Mouse (Mus musculus): ENCODE data around the gene Crlf1.

The Crlf1 gene

GRCm38 (mm10) chr8:70495001-70495770 is 2.2 kb downstream of the Crlf1 start:
- DNase-seq (ENCODE audit: low read depth, low spot score) = no peak

- DNase-seq (ENCODE audit: low read depth, low spot score) = no peak
These were observed 2.8 kb downstream of the Crlf1 start for GRCm38 (mm10) chr8:70495771-70496062.

GRCm38 (mm10) chr8:70500386-70501301 is 7.7 kb downstream of the Crlf1 start:
- DNase-seq (ENCODE audit: low read depth, low spot score) = peak; percentile 76

- DNase-seq (ENCODE audit: low read depth, low spot score) = no peak
These were observed 9.0 kb downstream of the Crlf1 start for GRCm38 (mm10) chr8:70501820-70502529.

- no peak for DNase-seq (ENCODE audit: low read depth, low spot score)
These were observed 9.6 kb downstream of the Crlf1 start for GRCm38 (mm10) chr8:70502540-70502939.

GRCm38 (mm10) chr8:70503062-70503750 is 10.2 kb downstream of the Crlf1 start:
- peak; percentile 72 for DNase-seq (ENCODE audit: low read depth, low spot score)

- DNase-seq (ENCODE audit: low read depth, low spot score) = no peak
These were observed 11.3 kb downstream of the Crlf1 start for GRCm38 (mm10) chr8:70504291-70504716.

GRCm38 (mm10) chr8:70504851-70505250 is 11.9 kb downstream of the Crlf1 start:
- DNase-seq (ENCODE audit: low read depth, low spot score) = peak; percentile 76

- no peak for DNase-seq (ENCODE audit: low read depth, low spot score)
These were observed 12.9 kb downstream of the Crlf1 start for GRCm38 (mm10) chr8:70505698-70506327.

- DNase-seq (ENCODE audit: low read depth, low spot score) = peak; percentile 99
These were observed 13.5 kb downstream of the Crlf1 start, which contains the start of gene Rex1bd for GRCm38 (mm10) chr8:70506328-70507026. TSS of gene Rex1bd (minus strand) at chr8:70506752.

GRCm38 (mm10) chr8:70507027-70507393 is 14.1 kb downstream of the Crlf1 start:
- DNase-seq (ENCODE audit: low read depth, low spot score) = no peak

- no peak for DNase-seq (ENCODE audit: low read depth, low spot score)
These were observed 16.5 kb downstream of the Crlf1 start for GRCm38 (mm10) chr8:70509281-70509952.

- peak; percentile 97 for DNase-seq (ENCODE audit: low read depth, low spot score)
These were observed 17.4 kb downstream of the Crlf1 start, which contains the start of gene Uba52 for GRCm38 (mm10) chr8:70510228-70510915. TSS of gene Uba52 (minus strand) at chr8:70510801.

GRCm38 (mm10) chr8:70511174-70511573 is 18.2 kb downstream of the Crlf1 start:
- DNase-seq (ENCODE audit: low read depth, low spot score) = peak; percentile 39

- DNase-seq (ENCODE audit: low read depth, low spot score) = peak; percentile 51
These were observed 18.8 kb downstream of the Crlf1 start for GRCm38 (mm10) chr8:70511770-70512169.

- peak; percentile 75 for DNase-seq (ENCODE audit: low read depth, low spot score)
These were observed 19.4 kb downstream of the Crlf1 start for GRCm38 (mm10) chr8:70512253-70512903.

- DNase-seq (ENCODE audit: low read depth, low spot score) = no peak
These were observed 20.5 kb downstream of the Crlf1 start for GRCm38 (mm10) chr8:70513441-70513840.

- DNase-seq (ENCODE audit: low read depth, low spot score) = no peak
These were observed 25.1 kb downstream of the Crlf1 start for GRCm38 (mm10) chr8:70517940-70518643.
